Mouse (Mus musculus): ENCODE data around the gene Uqcrh. TPM values are rescaled to one million over a fixed set of nuclear protein-coding genes. Genes with fewer than 3 reads are reported as not detected.
A peak's percentile ranks its signal among the peaks of the same experiment; 100 is the strongest.

Uqcrh gene
- polyA plus RNA-seq, 1 experiment from 2014 or later, result 469 TPM

GRCm38 (mm10) chr4:116017300-116017901, 57.5 kb downstream of the Uqcrh start:
- peaks cover 53% of the 10 kb centered on the region for H3K27me3 ChIP-seq

More at GRCm38 (mm10) chr4:116017300-116017901, 57.5 kb downstream of the Uqcrh start:
- ATAC-seq (ENCODE audit: borderline replicate concordance, extremely low read depth, low FRiP score, low TSS enrichment), result peak; percentile 79
- under 1% methylated on average over 59 of the region's 60 CpGs for WGBS
- Histone ChIP-seq H3K4me1 (peaks cover 11% of the 10 kb centered on the region; the same call in 1 of the 2 replicates), H3K36me3 (no peaks in the 10 kb centered on the region), H3K4me3 (peak overlapping the region; percentile 60), H3K9me3 (no peaks in the 10 kb centered on the region), H3K4me2 (peak overlapping the region; percentile 96), H3K27ac (peak overlapping the region; percentile 54; the same call in 1 of the 2 replicates), H3K9ac (peak overlapping the region; percentile 52)

Other genes with a start within 250 kb of the Uqcrh start
- gene Mob3c, start 247.0 kb downstream of the Uqcrh start, polyA plus RNA-seq (2015; fragmentation: Nextera tagmentation; extraction: Ambion mirVana), result 11.7 and 13.5 TPM in 2 replicates
- gene Mknk1, start 235.9 kb downstream of the Uqcrh start, polyA plus RNA-seq (2015; fragmentation: Nextera tagmentation; extraction: Ambion mirVana), result 23.9 and 28.3 TPM in 2 replicates
- gene Kncn, start 190.7 kb downstream of the Uqcrh start, polyA plus RNA-seq (2015; fragmentation: Nextera tagmentation; extraction: Ambion mirVana), result not detected in 2 replicates
- not detected in 2 replicates for gene 6430628N08Rik, start 184.4 kb downstream of the Uqcrh start, polyA plus RNA-seq (2015; fragmentation: Nextera tagmentation; extraction: Ambion mirVana)
- gene Dmbx1, start 135.1 kb downstream of the Uqcrh start, polyA plus RNA-seq (2015; fragmentation: Nextera tagmentation; extraction: Ambion mirVana), result 0.05 TPM in 1 of 2 replicates, not detected in the other
- 8.9 and 10.2 TPM in 2 replicates for gene Faah, start 57.1 kb downstream of the Uqcrh start, polyA plus RNA-seq (2015; fragmentation: Nextera tagmentation; extraction: Ambion mirVana)
- 24.6 and 24.8 TPM in 2 replicates for gene Nsun4, start 21.2 kb downstream of the Uqcrh start, polyA plus RNA-seq (2015; fragmentation: Nextera tagmentation; extraction: Ambion mirVana)
- 70.9 and 71.5 TPM in 2 replicates for gene Lrrc41, start 198 bp upstream of the Uqcrh start, polyA plus RNA-seq (2015; fragmentation: Nextera tagmentation; extraction: Ambion mirVana)
- gene Rad54l, start 48.6 kb upstream of the Uqcrh start, polyA plus RNA-seq (2015; fragmentation: Nextera tagmentation; extraction: Ambion mirVana), result 34.5 and 34.7 TPM in 2 replicates
- 59.2 and 66.1 TPM in 2 replicates for gene Pomgnt1, start 48.8 kb upstream of the Uqcrh start, polyA plus RNA-seq (2015; fragmentation: Nextera tagmentation; extraction: Ambion mirVana)
- 2.8 and 3.3 TPM in 2 replicates for gene Lurap1, start 76.3 kb upstream of the Uqcrh start, polyA plus RNA-seq (2015; fragmentation: Nextera tagmentation; extraction: Ambion mirVana)
- gene Tspan1, start 92.5 kb upstream of the Uqcrh start, polyA plus RNA-seq (2015; fragmentation: Nextera tagmentation; extraction: Ambion mirVana), result 10.6 and 13.3 TPM in 2 replicates
- gene 1700042G07Rik, start 98.3 kb upstream of the Uqcrh start, polyA plus RNA-seq (2015; fragmentation: Nextera tagmentation; extraction: Ambion mirVana), result not detected in 2 replicates
- gene Gm49337, start 98.3 kb upstream of the Uqcrh start, polyA plus RNA-seq (2015; fragmentation: Nextera tagmentation; extraction: Ambion mirVana), result not detected in 2 replicates
- gene Pik3r3, start 146.5 kb upstream of the Uqcrh start, polyA plus RNA-seq (2015; fragmentation: Nextera tagmentation; extraction: Ambion mirVana), result 24.5 and 24.6 TPM in 2 replicates